Mouse (Mus musculus): ENCODE data around the gene Fndc3c1.

DNA sequence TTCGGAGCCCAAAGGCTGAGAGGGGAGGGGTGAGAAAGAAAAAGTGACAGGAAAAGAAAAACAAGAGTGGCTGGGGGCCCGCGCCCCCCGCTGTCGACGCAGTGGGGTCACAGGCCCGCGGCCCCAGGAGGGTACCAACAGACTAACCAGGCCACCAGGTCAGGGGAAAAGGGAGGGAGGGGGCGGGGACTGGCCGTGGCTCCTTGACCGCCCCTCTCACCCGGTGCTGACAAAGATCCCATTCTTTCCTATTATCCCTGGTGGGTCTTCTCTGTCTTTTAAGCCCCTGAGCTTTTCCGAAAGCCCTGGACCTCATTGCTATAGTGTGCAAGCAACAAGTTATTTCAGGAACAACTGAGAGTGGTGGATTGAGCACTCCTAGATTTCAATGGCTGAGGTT lies 470 bp upstream of the Fndc3c1 start:
- no peak for TF ChIP-seq MAX (IDR thresholded peaks at IDR 0.05; ENCODE audit: low read length)
- TF ChIP-seq HCFC1 (IDR thresholded peaks at IDR 0.05; ENCODE audit: low read depth, low read length), result no peak
- TF ChIP-seq POLR2AphosphoS2 (IDR thresholded peaks at IDR 0.05; ENCODE audit: low read length), result no peak
- no peak for TF ChIP-seq POLR2A (IDR thresholded peaks at IDR 0.05; ENCODE audit: control insufficient read depth in 1 of 2, insufficient read depth in 1 of 2, low read depth in 1 of 2, low read length in 2 of 2, poor library complexity in 1 of 2)
- TF ChIP-seq CTCF (IDR thresholded peaks at IDR 0.05 in 2 of 3, conservative IDR thresholded peaks at IDR 0.05 in 1 of 3; ENCODE audit: control insufficient read depth in 1 of 3, insufficient read depth in 1 of 3, low read depth in 2 of 3, low read length in 3 of 3, poor library complexity in 1 of 3, severe bottlenecking in 1 of 3), result no peak
- no peak for TF ChIP-seq MYC (IDR thresholded peaks at IDR 0.05; ENCODE audit: low read depth, low read length)
- TF ChIP-seq GATA1 (IDR thresholded peaks at IDR 0.05; ENCODE audit: low read depth, low read length), result no peak
- no peak for TF ChIP-seq E2F4 (IDR thresholded peaks at IDR 0.05; ENCODE audit: borderline replicate concordance, low read depth, low read length)
- no peak for TF ChIP-seq RCOR1 (IDR thresholded peaks at IDR 0.05; ENCODE audit: low read depth, low read length)
- TF ChIP-seq ZC3H11A (IDR thresholded peaks at IDR 0.05; ENCODE audit: low read depth, low read length), result no peak
- TF ChIP-seq RAD21 (IDR thresholded peaks at IDR 0.05; ENCODE audit: low read depth, low read length), result no peak
- TF ChIP-seq ETS1 (IDR thresholded peaks at IDR 0.05; ENCODE audit: low read depth, low read length), result no peak
- no peak for TF ChIP-seq SMC3 (IDR thresholded peaks at IDR 0.05; ENCODE audit: low read depth, low read length)
- TF ChIP-seq MXI1 (IDR thresholded peaks at IDR 0.05; ENCODE audit: low read depth, low read length), result no peak
